Mouse (Mus musculus) cerebellum, adult 2 months (tissue): Measurements from ENCODE around the gene Mid1.
"Not testable (repeated sequence)": the region's sequence is repeated elsewhere in the genome, so short reads cannot be mapped to it uniquely, and the experiment has no call there.

Experiments
- CTCF ChIP-seq: fragments of 200-500 bp; IDR thresholded peaks from 2 replicates; pipeline ENCODE4 v1.5.1; 2011; ENCODE audit warnings: low read depth, mild to moderate bottlenecking, control low read depth, low read length, moderate library complexity, borderline replicate concordance; ENCODE audit not compliant: insufficient read depth
- POLR2A ChIP-seq: fragments of 200-500 bp; IDR thresholded peaks from 2 replicates; pipeline ENCODE4 v1.6.1; 2011; ENCODE audit warnings: low read length, control low read depth, borderline replicate concordance; ENCODE audit not compliant: insufficient read depth

DNA sequence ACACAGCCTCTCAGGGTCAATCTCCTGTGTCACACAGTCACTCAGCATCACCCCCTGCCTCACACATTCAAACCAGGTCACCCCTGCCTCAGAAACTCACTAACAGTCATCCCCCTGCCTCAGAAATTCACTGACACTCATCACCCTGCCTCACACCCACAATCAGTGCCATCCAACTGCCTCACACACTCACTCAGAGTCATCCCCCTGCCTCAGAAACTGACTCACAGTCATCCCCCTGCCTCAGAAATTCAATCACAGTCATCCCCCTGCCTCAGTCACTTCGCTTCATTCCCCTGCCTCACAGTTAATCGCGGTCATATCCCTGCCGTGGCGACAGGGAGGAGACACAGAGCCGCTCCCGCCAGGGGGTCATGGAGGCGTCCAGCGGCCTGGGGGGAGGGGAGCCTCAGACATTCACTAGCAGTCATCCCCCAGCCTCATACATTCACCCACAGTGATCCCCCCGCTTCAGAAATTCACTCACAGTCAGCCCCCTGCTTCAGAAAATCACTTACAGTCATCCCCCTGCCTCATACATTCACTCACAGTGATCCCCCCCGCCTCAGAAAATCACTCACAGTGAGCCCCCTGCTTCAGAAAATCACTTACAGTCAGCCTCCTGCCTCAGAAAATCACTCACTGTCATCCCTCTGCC is 314.4 kb downstream of the Mid1 start:
- TF ChIP-seq POLR2A, CTCF: not testable (repeated sequence)
